Mouse (Mus musculus): Measurements from ENCODE around the gene AC161166.1. TPM values are rescaled to one million over a fixed set of nuclear protein-coding genes. Genes with fewer than 3 reads are reported as not detected.

The AC161166.1 gene
- polyA plus RNA-seq, 1 experiment from 2014 or later = not detected

Other genes starting within 250 kb of the AC161166.1 start
- 0.97 and 1.2 TPM in 2 replicates for gene Zfp93, start 242.0 kb downstream of the AC161166.1 start, polyA plus RNA-seq (2015; fragmentation: Nextera tagmentation; extraction: Ambion mirVana)
- 3.4 and 5.1 TPM in 2 replicates for gene Zfp61, start 211.2 kb downstream of the AC161166.1 start, polyA plus RNA-seq (2015; fragmentation: Nextera tagmentation; extraction: Ambion mirVana)
- 2.5 and 2.6 TPM in 2 replicates for gene Zfp94, start 195.8 kb downstream of the AC161166.1 start, polyA plus RNA-seq (2015; fragmentation: Nextera tagmentation; extraction: Ambion mirVana)
- not detected in 2 replicates for gene Tescl, start 178.5 kb downstream of the AC161166.1 start, polyA plus RNA-seq (2015; fragmentation: Nextera tagmentation; extraction: Ambion mirVana)
- not detected in 2 replicates for gene Lypd5, start 163.3 kb downstream of the AC161166.1 start, polyA plus RNA-seq (2015; fragmentation: Nextera tagmentation; extraction: Ambion mirVana)
- gene Kcnn4, start 142.2 kb downstream of the AC161166.1 start, polyA plus RNA-seq (2015; fragmentation: Nextera tagmentation; extraction: Ambion mirVana) = 126 and 128 TPM in 2 replicates
- gene Smg9, start 112.8 kb downstream of the AC161166.1 start, polyA plus RNA-seq (2015; fragmentation: Nextera tagmentation; extraction: Ambion mirVana) = 15.2 and 16.5 TPM in 2 replicates
- gene Irgc1, start 60.2 kb downstream of the AC161166.1 start, polyA plus RNA-seq (2015; fragmentation: Nextera tagmentation; extraction: Ambion mirVana) = not detected in 2 replicates
- 1.9 and 2.3 TPM in 2 replicates for gene Plaur, start 50.0 kb downstream of the AC161166.1 start, polyA plus RNA-seq (2015; fragmentation: Nextera tagmentation; extraction: Ambion mirVana)
- gene Cadm4, start 30.4 kb downstream of the AC161166.1 start, polyA plus RNA-seq (2015; fragmentation: Nextera tagmentation; extraction: Ambion mirVana) = 0.20 and 0.22 TPM in 2 replicates
- gene Zfp428, start 5.4 kb downstream of the AC161166.1 start, polyA plus RNA-seq (2015; fragmentation: Nextera tagmentation; extraction: Ambion mirVana) = 7.0 and 8.3 TPM in 2 replicates
- gene Irgq, start 18.2 kb upstream of the AC161166.1 start, polyA plus RNA-seq (2015; fragmentation: Nextera tagmentation; extraction: Ambion mirVana) = 0.99 and 1.4 TPM in 2 replicates
- gene Pinlyp, start 33.7 kb upstream of the AC161166.1 start, polyA plus RNA-seq (2015; fragmentation: Nextera tagmentation; extraction: Ambion mirVana) = not detected in 2 replicates
- gene Xrcc1, start 33.8 kb upstream of the AC161166.1 start, polyA plus RNA-seq (2015; fragmentation: Nextera tagmentation; extraction: Ambion mirVana) = 48.3 and 51.6 TPM in 2 replicates
- 19.9 and 21.5 TPM in 2 replicates for gene Ethe1, start 75.1 kb upstream of the AC161166.1 start, polyA plus RNA-seq (2015; fragmentation: Nextera tagmentation; extraction: Ambion mirVana)
- gene Zfp575, start 75.2 kb upstream of the AC161166.1 start, polyA plus RNA-seq (2015; fragmentation: Nextera tagmentation; extraction: Ambion mirVana) = 0.31 and 0.34 TPM in 2 replicates
- 0.08 and 0.09 TPM in 2 replicates for gene Phldb3, start 98.3 kb upstream of the AC161166.1 start, polyA plus RNA-seq (2015; fragmentation: Nextera tagmentation; extraction: Ambion mirVana)
- not detected in 2 replicates for gene Lypd3, start 124.1 kb upstream of the AC161166.1 start, polyA plus RNA-seq (2015; fragmentation: Nextera tagmentation; extraction: Ambion mirVana)
- gene Tex101, start 164.2 kb upstream of the AC161166.1 start, polyA plus RNA-seq (2015; fragmentation: Nextera tagmentation; extraction: Ambion mirVana) = not detected in 2 replicates
- gene BC049730, start 196.8 kb upstream of the AC161166.1 start, polyA plus RNA-seq (2015; fragmentation: Nextera tagmentation; extraction: Ambion mirVana) = not detected in 2 replicates
- not detected in 2 replicates for gene Gm4763, start 214.5 kb upstream of the AC161166.1 start, polyA plus RNA-seq (2015; fragmentation: Nextera tagmentation; extraction: Ambion mirVana)
- 0.71 and 1.0 TPM in 2 replicates for gene Cd177, start 247.9 kb upstream of the AC161166.1 start, polyA plus RNA-seq (2015; fragmentation: Nextera tagmentation; extraction: Ambion mirVana)